Mouse (Mus musculus): ENCODE measurements at regions not wholly inside any gene's neighbourhood (a gene's known extent, or its start where the extent isn't known, plus 50 kb on each side); places are given as distances from the start of the nearest gene placed in this dataset.
"Not testable (repeated sequence)": the region's sequence is repeated elsewhere in the genome, so short reads cannot be mapped to it uniquely, and the experiment has no call there.

DNA sequence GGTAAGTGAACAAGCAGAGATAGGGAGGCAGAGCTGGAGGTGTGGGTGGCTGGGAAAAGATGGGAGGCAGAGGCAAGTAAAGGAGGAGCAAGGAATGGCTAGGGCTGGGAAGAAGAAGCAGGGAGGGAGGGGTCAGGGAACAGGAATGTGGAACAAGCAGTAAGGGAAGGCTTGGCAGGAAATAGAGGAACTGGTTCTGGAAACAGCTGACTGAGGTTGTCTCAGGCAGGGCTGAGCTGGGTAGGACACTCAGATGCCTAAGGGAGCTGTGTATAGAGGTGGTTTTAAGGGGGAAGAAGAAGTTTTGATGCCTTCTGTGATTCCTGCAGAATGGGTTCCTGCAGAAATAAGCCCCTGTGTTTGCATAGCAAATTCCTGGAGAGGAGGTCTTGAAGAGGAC lies 92.7 kb downstream of the Nucb2 start:
- CTCF ChIA-PET = no interaction called here
- POLR2A ChIA-PET = no interaction called here

DNA sequence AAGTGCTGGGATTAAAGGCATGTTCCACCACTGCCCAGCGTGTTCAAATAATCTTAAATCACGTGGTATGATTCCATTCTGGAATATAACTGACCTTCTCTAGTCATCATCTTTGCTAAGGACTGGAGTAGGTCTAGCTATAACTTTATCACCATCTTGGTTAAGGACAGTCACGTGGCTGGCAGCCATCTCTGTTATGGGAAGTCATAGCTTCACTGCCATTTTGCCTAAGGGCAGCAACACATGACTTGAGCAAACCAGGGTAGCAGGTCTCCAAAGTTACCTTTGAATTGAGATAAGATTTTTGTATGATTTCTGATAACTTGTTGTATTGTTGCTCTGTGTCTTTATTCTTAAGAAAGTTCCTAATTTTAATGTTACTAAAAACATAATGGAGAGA lies 96.2 kb downstream of the Nucb2 start:
- CTCF ChIA-PET = interaction anchor here in 1 of 4 experiments (0.6 kb wide), 2 partner anchors 531 to 1020 kb away, joined by 3 to 5 read pairs; no protein-coding TSS in a partner anchor
- POLR2A ChIA-PET = no interaction called here

DNA sequence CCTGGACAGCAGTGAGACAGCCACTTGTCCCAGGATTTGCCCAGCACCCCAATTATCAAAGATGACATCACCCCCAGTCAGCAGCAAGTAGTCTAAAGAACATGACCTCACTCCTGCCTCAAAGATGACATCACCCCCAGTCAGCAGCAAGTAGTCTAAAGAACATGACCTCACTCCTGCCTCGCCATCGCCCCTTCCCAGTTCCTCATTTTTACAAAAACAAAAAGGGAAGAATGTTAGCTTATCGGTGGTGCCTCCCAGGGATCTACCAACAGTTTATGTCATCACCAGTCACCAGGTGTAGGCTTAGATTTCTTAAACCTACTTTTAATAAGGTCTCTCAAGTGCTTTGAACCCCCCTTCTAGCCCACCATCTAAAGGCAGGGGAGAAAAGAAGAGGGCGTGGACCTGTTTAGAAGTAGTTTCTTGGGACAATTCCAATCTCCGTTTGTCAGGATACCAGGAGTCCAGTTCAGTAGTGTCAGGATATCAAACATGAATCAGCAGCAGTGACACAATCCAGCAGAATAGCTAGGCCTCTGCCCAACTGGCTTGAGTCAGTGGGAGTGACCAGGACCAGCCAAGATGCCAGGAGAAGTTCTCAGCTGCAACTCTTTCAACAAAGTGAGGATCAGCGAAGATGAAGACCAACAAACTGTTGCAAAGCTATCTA lies 99.1 kb downstream of the Nucb2 start:
- POLR2A ChIA-PET = no interaction called here

DNA sequence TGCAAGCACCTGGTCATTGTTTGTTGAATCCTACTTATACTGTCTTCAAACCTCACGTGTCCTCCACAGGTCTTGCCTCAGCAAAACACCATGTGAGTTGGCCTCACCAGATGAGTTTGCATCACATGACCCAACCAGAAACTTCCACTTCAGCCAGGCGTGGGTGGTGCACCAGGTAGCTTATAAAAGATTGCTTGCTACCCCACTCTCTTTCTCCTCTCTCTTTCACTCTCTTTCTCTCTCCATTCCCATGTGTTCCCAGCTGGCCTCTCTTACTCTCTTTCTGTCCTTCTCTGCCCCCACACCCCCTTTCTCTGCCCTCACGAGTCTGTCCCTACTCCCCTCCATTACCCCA lies 99.6 kb downstream of the Nucb2 start:
- ChIA-PET POLR2A (no interaction called here), CTCF (no interaction called here)

More for the DNA sequence above, 99.1 kb downstream of the Nucb2 start:
- CTCF ChIA-PET = no interaction called here

DNA sequence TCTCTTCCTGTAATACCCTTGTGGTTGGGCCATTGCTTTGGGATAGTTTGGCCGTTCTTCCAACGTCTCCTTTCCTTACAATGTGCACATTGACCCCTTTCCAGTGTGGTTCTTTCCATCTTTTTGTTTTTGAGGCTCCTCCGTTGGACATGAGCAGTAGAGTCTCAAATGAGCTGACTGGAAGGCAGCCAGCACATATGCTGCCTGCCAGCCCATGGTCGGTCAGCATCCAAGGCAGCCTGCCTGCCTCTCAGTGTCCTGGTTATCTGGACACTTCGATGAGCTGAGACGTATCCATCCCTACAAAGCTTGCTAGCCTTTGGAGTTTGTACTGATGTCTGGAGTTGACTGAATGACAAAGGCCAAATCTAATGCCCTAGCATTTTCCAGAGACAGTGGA lies 102.1 kb downstream of the Nucb2 start:
- ChIA-PET CTCF (interaction anchor here (0.6 to 1.4 kb wide), 5 partner anchors 36 to 305 kb away, joined by 3 to 10 read pairs (median 7); no protein-coding TSS in a partner anchor), POLR2A (interaction anchor here in 2 of 4 experiments (0.6 to 2.0 kb wide), 2 partner anchors 102 to 667 kb away, joined by 3 to 6 read pairs; partner anchors contain the start of gene Nucb2 (in 1 of the 2))

DNA sequence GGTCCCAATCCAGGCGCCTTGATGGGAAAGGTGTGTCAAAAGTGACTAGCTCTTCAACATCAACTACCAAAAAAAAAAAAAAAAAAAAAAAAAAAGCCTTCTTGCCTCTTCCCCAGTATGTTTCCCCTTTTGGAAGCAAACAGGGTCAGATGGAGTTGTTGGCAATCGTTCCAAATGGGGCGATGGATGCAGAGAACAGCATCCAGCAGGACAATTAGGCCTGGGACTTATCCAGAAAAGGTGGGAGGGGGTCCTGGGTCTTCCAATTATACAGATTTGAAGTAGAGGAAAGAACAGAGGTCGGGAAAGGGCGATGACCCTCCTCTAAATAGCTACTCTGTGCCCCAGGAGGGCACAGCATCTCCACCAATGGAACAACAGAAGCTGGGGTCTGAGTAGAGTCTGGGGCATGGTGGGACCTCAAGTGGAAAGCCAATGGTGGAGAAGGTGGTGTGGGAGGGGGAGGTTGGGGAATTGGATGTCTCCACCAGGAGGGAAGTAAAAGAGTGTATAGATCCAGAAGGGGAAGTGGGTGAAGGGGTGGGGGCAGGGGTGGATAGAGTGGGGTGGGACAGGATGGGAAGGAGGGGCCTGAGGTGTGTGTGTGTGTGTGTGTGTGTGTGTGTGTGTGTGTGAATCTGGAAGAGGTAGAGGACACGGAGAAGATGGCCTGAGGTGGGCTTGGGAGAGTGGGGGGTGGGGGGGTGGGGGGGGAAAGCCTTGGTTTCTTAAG lies 102.7 kb downstream of the Nucb2 start:
- POLR2A ChIA-PET = interaction anchor here in 2 of 4 experiments (0.6 to 2.0 kb wide), 3 partner anchors 103 to 667 kb away, joined by 3 to 6 read pairs (median 5); partner anchors contain the start of gene Nucb2 (in 1 of the 2)
- CTCF ChIA-PET = interaction anchor here (0.6 to 1.9 kb wide), 12 partner anchors 18 to 306 kb away, joined by 3 to 14 read pairs (median 6); partner anchors contain the start of gene Nucb2 (in 1 of the 4)

DNA sequence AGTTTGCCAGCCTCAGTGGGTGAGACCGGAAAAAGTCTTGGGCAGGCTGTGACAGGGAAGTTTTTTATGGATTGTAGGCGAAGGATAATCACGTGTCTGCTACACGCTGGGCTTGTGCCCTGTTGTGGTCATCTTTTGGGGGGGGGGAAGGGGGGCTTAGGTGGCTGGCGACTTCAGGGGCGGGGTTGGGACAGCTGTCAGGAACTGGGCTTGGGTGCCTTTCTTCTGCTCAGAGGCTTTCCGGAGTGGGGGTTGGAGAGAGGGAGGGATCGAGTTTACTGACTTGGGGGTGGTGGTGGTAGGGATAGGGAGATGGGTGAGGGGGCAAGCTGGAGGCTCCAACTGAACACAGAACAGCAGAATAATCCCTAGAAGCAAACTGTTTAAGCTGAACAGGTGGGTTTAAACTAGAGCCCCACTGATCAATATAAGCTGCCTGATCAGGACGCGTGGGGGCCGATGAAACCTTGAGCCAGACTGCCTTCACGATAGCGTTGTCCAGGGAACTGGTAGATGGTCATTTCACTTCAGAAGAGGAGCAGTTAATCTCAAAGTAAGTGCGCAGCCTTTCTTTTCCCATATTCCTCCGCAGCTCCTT lies 103.6 kb downstream of the Nucb2 start:
- POLR2A ChIA-PET = interaction anchor here in 2 of 4 experiments (0.9 to 2.0 kb wide), 6 partner anchors 80 to 515 kb away, joined by 3 to 6 read pairs (median 4); partner anchors contain the start of gene Nucb2 (in 1 of the 2)

DNA sequence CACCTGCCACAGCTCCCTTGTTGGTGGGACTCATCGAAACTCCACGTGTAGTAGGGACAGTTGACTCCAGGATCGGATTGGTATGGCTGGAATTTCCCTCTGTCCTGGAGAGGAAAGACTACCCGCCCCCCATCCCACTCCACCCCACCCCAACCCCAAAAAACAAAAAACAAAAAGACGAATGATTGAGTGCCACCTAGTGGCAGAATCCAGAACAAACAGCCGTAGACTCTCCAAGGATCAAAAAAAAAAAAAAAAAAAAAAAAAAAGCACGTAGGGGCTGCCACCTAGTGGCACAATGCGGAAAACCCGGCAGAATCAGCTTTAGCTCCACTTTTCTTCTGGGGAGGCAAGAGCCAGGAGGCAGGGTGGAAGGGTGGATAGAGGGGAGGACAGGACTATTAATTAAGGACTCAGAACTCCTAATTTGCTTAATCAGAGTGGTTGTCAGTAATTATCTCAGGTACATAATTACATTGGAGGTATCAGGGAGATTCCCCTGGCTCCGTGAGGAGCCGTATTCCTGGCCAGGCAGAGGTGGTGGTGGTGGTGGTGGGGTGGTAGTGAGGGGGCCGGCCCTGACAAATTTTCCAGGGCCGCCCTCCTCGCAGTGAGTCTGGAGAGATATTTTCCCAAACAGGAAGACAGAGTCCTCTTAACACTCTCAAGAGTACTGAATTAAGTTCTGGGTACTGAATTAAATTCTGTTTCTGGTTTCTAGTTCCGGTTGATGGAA lies 104.3 kb downstream of the Nucb2 start:
- CTCF ChIA-PET = interaction anchor here (0.5 to 1.9 kb wide), 168 partner anchors 8 to 1993 kb away, joined by 3 to 20 read pairs (median 4); partner anchors contain the start of genes Nucb2 (in 2 of the 4) and Insc (in 1 of the 4)
- POLR2A ChIA-PET = interaction anchor here in 3 of 4 experiments (0.5 to 2.0 kb wide), 19 partner anchors 32 to 1266 kb away, joined by 3 to 8 read pairs (median 4); partner anchors contain the start of gene Nucb2 (in 1 of the 3)

More for the DNA sequence above, 103.6 kb downstream of the Nucb2 start:
- CTCF ChIA-PET = interaction anchor here (0.5 to 1.9 kb wide), 58 partner anchors 9 to 575 kb away, joined by 3 to 14 read pairs (median 4); partner anchors contain the start of gene Nucb2 (in 2 of the 4)

DNA sequence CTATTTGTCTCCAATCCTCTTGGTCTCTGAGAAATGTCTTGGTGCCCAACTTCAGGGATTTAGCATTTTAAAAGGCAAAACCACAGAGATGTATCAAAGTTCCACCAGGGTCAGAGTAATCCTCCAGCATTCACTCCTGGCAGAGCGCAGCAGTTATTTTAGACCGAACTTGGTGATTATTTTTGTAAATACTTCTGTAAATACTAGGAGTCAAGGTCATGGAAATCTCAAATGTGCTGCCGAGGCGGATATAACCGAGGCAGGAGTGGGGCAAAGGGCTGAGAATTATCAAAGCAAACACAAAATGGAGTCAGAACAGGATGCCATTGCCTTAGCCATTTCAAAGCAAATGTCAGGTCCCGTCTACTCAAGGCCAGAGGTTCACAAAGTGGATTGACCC lies 105.2 kb downstream of the Nucb2 start:
- CTCF ChIA-PET = interaction anchor here in 1 of 4 experiments (0.8 kb wide), 1 partner anchor 346 kb away, joined by 3 read pairs; no protein-coding TSS in a partner anchor
- POLR2A ChIA-PET = no interaction called here

DNA sequence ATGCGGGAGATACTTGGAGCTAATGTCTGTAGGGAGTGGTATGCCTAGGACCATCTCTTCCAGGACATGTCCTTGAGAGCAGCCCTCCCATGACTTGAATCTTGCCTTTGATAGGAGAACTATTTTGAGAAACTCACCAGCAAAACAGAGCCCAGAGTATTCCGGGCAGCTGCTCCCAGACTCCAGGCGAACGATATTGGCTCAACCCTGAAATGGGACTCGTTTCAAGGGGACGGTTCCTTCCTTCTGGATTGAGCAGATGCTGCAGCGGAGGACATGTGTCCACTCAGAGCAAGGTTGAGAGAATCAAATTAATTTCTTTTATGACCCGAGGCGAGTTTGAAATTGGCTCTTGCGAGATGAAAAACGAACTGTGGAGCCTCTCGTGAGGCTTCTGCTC lies 105.7 kb downstream of the Nucb2 start:
- CTCF ChIA-PET = interaction anchor here in 1 of 4 experiments (0.8 kb wide), 1 partner anchor 347 kb away, joined by 3 read pairs; no protein-coding TSS in a partner anchor
- POLR2A ChIA-PET = no interaction called here

DNA sequence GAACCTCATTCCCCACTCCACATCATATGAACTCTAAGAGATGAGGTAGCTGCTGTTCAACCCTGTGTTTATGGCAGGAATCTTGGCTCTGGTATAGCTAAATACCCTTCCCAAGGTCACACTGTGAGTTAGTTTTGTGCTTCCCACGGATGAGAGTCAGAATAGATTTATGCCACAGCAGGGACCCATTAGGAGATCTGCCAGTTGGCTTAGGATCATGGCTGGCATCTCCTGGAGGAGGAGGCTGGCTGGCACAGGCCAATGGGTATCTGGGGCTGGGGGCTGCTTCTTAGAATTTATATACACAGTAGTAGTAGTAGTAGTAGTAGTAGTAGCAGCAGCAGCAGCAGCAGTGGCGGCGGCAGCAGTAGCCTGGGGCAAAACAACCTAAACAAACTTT lies 111.8 kb downstream of the Nucb2 start:
- CTCF ChIA-PET = interaction anchor here in 2 of 4 experiments (0.9 to 2.1 kb wide), 2 partner anchors 8 to 300 kb away, joined by 4 to 7 read pairs; no protein-coding TSS in a partner anchor
- POLR2A ChIA-PET = no interaction called here

DNA sequence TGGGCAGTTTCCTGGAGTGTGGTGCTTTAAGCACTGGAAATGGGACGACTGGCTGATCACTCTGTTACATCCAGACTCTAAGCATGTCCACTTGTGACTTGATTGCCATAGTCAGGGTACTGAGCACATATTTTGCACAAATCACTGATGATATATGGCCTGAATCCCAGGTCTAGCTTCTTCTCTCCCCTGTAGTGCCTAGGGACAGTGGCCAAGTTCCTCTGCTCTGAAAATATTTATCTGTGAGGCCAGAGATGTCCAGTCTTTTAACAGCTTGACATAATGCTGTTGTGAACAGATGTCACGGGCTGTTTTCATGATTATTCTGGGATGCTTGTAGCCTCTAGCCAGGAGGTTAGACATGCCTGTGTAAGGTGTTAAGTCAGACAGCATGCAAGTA lies 115.5 kb downstream of the Nucb2 start:
- ChIA-PET CTCF (interaction anchor here in 1 of 4 experiments (0.6 kb wide), 1 partner anchor 826 kb away, joined by 6 read pairs; no protein-coding TSS in a partner anchor), POLR2A (interaction anchor here in 2 of 4 experiments (0.6 to 1.1 kb wide), 2 partner anchors 287 to 675 kb away, joined by 3 read pairs; no protein-coding TSS in a partner anchor)

DNA sequence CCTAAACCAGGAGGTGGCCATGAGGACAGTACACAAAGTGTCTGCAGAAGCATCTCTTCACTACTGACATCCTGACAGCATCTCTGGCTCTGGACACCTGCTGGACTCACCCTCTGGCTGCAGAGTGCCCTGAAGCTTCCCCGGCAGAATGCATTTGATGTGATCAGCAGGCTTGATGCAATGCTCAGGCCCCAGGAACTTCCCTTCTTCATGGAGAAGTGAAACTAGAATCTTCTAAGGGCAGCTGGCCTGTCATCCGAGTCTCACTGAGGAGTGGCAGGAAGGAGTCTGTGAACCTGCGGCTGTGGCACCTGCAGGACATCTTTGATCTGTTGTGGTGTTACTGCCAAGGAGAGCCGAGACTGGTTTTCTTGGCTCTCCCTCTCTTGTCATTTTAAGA lies 116.2 kb downstream of the Nucb2 start:
- CTCF ChIA-PET = no interaction called here
- POLR2A ChIA-PET = no interaction called here

DNA sequence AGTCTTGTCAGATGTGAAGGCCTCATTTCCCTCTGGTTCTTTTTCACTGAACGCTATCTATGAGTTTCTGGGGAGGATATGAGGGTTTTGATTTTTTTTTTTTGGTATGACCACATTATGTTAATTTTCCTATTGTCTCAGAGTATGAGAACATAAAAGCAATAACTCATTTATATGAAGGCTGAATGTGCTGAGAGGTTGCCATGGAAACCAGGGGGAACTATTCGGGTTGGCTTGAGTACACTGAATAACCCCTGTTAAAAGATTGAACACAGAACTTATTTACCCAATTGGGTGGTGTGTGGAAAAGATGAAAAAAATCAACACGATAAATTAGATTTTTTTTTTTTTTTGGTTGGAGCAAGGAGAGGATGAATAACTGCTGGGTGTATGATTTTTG lies 129.0 kb downstream of the Nucb2 start:
- ChIA-PET POLR2A (no interaction called here), CTCF (interaction anchor here in 1 of 4 experiments (1.0 kb wide), 2 partner anchors 25 to 252 kb away, joined by 3 read pairs; no protein-coding TSS in a partner anchor)

DNA sequence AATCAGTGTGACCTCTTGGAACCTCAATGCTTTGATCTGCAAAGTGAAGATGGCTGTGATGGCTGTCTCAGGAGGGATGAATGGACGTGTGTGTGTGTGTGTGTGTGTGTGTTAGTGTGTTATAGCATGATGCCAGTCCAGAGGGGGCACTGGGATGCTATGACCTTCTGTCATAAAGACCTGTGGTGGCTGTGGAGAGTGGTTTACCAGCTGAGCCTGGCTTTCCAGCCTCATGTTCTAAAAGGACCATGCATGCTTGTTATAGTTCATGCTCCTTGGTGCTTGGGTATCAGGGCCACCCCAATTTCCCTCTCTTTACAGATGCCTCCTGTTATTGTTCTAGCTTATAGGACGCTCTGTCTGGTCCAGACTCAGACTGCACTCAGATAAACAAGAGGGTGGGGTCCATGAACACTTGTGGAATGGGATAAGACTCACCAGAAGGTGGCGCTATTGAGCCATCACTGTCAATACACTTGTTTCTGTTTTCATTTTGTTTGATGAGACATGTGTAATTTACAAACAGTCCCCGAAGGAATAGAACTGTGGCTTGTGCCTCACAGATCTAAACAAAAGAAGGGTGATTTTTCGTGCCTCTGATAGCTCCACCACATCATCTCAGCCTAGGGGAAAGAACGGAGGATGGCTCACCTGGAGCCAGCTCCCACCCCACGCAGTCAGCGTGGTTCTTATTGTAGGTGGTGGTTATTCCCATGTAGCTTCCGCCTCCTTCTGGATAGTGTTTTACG lies 140.9 kb downstream of the Nucb2 start:
- ChIA-PET CTCF (interaction anchor here (0.5 to 2.0 kb wide), 12 partner anchors 8 to 1672 kb away, joined by 3 to 10 read pairs (median 3); no protein-coding TSS in a partner anchor), POLR2A (interaction anchor here in 1 of 4 experiments (0.9 kb wide), 1 partner anchor 19 kb away, joined by 3 read pairs; no protein-coding TSS in a partner anchor)

DNA sequence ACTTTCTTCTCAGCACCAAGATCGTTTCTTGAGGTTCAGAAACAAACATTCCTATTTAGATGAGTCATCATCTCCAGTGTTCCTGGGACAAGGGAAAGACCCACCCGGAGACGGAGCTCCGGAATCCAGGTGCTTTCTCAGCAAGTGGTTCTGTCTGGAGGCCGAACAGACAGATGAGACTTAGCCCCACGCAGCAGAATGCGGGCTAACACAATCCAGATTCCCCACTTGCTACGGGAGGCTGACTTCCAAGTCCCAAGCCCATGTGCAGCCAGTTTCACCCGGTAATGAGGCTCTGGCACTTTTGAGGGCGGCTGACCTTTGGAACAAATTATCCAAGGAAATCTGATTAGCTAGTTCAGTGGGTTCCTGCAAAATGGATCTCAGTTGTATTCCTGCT lies 150.3 kb downstream of the Nucb2 start:
- ChIA-PET CTCF (interaction anchor here in 2 of 4 experiments (0.9 to 1.2 kb wide), 2 partner anchors 10 to 46 kb away, joined by 3 to 13 read pairs; no protein-coding TSS in a partner anchor), POLR2A (no interaction called here)

DNA sequence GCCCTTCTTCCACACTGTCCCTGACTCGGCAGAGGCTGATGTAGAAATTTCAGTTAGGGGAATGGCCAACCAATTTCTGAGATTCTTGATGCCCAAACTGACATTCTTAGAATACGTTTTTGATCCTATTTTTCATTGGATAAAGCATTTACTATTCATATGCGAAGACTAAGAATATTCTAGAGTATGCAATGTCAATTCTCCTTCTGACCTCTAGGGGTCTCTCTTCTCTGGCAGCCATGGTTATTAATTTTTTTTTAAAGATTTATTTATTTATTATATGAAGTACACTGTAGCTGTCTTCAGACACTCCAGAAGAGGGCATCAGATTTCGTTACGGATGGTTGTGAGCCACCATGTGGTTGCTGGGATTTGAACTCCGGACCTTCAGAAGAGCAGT lies 152.9 kb downstream of the Nucb2 start:
- CTCF ChIA-PET = interaction anchor here in 1 of 4 experiments (0.6 kb wide), 1 partner anchor 351 kb away, joined by 5 read pairs; no protein-coding TSS in a partner anchor
- POLR2A ChIA-PET = not testable (repeated sequence)

Measured in embryonic stem cell, embryonic (primary cell).